Mouse (Mus musculus): ENCODE results near the gene Orai1. TPM values are rescaled to one million over a fixed set of nuclear protein-coding genes. Genes with fewer than 3 reads are reported as not detected.
"Not testable (repeated sequence)": the region's sequence is repeated elsewhere in the genome, so short reads cannot be mapped to it uniquely, and the experiment has no call there.

Orai1 gene
- polyA plus RNA-seq, 1 experiment from 2014 or later: 11.5 TPM

DNA sequence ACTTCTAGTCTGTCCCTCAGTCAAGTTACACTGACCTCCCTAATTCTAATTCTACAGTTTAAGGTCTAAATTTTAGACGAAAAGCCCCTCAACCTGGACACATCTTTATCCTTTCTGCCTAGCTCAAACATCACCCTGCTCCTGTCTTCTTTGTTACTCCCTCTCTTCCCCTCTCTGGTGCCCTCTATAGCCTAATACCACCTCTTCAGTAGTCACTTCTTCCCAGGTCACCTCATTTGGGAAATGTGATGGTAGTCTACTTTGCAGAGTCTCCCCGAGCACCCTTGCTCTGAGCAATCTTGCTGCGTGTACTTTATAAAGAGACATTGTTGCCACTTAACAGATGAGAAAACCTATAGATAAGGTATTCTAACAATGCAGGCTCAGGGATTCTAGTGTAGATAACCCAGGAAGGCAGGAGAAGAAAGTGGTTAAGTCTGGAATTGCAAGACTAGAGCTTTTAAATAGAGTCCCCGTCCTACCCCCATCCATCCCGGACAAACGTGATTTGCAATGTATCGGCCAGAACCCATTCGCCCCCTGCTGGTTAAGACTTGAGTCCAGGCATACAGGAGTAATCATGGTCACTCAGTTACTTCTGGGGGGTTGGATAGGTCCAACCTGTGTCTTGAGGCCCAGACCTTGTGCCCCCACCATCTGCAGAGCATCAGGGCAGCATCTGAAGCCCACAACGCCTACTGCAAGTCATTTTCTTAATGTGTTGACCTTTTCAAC is 30.9 kb downstream of the Orai1 start:
- WGBS: 35% methylated on average over 9 of the region's 9 CpGs
- no peak overlapping the region; the same call in 1 of the 2 replicates for H3K27ac ChIP-seq

DNA sequence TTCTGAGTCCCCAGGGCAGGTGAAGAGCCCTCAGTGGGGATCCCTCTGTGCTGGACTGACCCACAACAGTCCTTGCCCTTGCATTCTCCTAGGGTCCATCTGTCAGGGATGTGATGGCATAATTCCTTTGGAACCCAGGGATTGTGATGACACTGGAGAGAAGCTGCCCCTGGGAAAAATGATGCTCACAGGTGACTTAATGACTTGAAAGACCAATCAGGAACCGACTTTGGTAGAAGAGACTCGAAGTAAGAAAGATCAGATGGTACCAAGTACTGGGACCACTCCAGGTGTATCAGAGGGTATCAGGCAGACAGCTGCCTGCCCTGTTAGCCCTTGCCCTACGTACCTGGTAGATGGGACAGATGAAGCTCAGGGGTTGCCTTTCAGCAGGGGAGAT is 32.0 kb downstream of the Orai1 start, which contains the start of gene Morn3:
TSS of gene Morn3 (minus strand) at position 101 of the 400 bp plus-strand sequence.
- no peak for DNase-seq (ENCODE audit: low spot score)
- Histone ChIP-seq H3K27ac (no peak within 1 kb of the TSS; the same call in 1 of the 2 replicates), H3K27me3 (ENCODE audit: low read depth, poor library complexity, severe bottlenecking) (no peaks in the 10 kb centered on the region), H3K9me3 (replicated peaks) (no peaks in the 10 kb centered on the region), H3K4me3 (no peak within 1 kb of the TSS), H3K4me1 (peaks cover 18% of the 10 kb centered on the region), H3K36me3 (no peaks in the 10 kb centered on the region)
- WGBS: 84% methylated on average over 3 of the region's 3 CpGs

More for the DNA sequence above, 30.9 kb downstream of the Orai1 start:
- Histone ChIP-seq H3K4me3 (no peak overlapping the region), H3K27me3 (ENCODE audit: low read depth, poor library complexity, severe bottlenecking) (no peaks in the 10 kb centered on the region), H3K36me3 (no peaks in the 10 kb centered on the region), H3K4me1 (peaks cover 21% of the 10 kb centered on the region), H3K9me3 (replicated peaks) (no peaks in the 10 kb centered on the region)
- peak; percentile 65 for DNase-seq (ENCODE audit: low spot score)

DNA sequence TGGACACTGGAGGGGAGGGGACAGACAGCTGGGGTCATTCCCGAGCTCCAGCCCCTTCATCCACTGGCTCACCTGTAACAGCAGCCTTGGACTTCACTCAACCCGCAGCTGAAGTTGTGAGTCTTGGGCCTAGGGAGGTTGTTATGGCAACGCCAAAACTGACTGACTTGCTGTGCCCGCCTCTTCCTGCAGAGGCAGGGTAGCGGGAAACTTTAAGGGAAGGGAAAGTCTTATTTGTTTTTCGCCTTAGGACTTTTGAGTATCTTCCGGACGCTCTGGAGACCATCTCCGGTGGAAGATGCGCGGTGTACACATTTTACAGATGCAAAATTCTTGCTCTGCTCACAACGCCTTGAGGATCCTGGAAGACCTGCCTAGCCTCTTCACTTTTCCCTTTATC is 34.4 kb downstream of the Orai1 start:
- Histone ChIP-seq H3K36me3 (no peaks in the 10 kb centered on the region), H3K9me3 (replicated peaks) (no peaks in the 10 kb centered on the region), H3K27me3 (ENCODE audit: low read depth, poor library complexity, severe bottlenecking) (no peaks in the 10 kb centered on the region), H3K4me3 (peak overlapping the region; percentile 39), H3K27ac (peak overlapping the region; percentile 82), H3K4me1 (peaks cover 18% of the 10 kb centered on the region)
- peak; percentile 69 for DNase-seq (ENCODE audit: low spot score)
- WGBS: 4% methylated on average over 12 of the region's 12 CpGs

DNA sequence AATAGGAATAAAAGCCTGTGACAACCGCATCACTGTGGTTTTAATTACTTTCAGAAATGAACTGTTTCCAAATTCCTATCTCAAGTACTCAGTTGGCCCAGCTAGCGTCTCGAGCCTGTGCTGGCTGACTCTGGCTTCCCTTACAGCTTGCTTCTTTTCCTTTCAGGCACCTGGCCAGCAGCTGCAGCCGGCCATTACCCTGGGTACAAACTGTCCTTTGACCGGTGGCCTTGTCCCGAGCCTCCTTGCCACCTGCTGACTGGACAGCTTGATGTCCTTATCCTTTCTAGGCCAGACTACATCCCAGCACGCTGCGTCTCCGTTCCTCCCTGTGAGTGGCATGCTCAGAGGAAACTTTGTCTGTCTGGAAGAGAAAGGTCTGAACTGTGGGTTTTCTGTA is 36.0 kb downstream of the Orai1 start:
- 89% methylated on average over 9 of the region's 9 CpGs for WGBS
- Histone ChIP-seq H3K4me1 (peaks cover 22% of the 10 kb centered on the region), H3K4me3 (no peak overlapping the region), H3K27ac (no peak overlapping the region), H3K36me3 (no peaks in the 10 kb centered on the region), H3K27me3 (ENCODE audit: low read depth, poor library complexity, severe bottlenecking) (no peaks in the 10 kb centered on the region), H3K9me3 (replicated peaks) (no peaks in the 10 kb centered on the region)
- DNase-seq (ENCODE audit: low spot score): no peak

DNA sequence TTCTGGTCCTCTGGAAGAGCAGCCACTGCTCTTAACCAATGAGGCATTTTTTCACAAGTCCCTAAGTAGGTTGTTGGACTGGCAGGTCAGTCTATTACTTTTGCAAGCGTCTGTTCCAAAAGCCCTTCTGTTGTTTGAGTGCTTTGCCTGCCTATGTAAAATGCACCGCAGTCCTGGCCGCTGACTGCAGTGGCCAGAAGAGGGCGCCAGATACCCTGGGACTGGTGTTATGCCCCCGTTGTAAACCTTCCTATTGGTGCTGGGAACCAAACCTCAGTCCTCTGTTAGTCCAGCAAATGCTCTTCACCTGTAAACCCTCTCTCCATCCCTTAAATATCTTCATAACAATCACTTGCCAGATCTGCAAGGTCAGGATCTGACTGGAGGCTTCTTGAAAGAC is 36.9 kb downstream of the Orai1 start:
- Histone ChIP-seq H3K4me1 (peaks cover 16% of the 10 kb centered on the region), H3K9me3 (replicated peaks) (no peaks in the 10 kb centered on the region), H3K36me3 (no peaks in the 10 kb centered on the region), H3K27ac (no peak overlapping the region), H3K4me3 (no peak overlapping the region), H3K27me3 (ENCODE audit: low read depth, poor library complexity, severe bottlenecking) (no peaks in the 10 kb centered on the region)
- DNase-seq (ENCODE audit: low spot score): no peak
- 78% methylated on average over 5 of the region's 5 CpGs for WGBS

DNA sequence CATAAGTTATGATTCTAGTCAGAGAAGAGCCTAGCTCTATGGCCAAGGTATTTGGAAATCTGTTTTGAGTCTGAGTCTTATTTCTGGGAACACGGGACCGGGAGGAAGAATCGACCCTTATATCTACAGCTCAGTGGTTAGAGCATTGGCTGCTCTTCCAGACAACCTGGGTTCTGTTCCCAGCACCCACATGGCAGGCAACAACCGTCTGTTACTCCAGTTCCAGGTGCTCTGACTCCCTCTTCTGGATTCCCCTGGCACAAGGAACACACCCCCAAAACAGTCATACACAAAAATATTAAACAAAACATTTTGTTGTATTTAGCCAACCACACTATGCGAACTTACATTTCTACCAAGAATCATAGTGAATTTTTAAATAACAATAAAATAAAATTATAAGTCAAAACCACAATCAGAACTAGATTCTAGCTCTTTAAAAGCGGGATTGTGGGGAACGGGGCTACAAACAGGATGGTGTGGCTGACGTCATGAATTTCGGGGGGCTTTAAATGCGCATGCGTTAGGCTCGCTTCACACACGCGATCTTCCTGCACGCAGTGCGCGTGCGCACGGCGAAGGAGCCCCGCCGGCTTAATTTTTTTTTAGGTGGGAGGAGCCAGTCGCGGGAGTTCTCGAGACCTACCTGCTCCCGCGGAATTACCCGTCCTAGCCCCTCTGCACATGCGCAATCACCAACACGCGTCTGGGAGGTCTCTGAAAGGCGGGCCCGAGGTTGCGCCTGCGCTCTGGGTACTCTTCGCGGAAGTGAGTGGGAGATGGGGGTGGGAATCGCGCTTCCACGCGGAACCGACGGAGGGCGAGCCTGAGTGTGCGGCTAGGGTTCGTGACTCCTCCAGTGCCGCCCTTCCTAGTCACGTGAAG is 42.7 kb downstream of the Orai1 start:
- no peaks in the 10 kb centered on the region for H3K27me3 ChIP-seq (ENCODE audit: low read depth, poor library complexity, severe bottlenecking)
- peak; percentile 99 for DNase-seq (ENCODE audit: low spot score)
- H3K4me3 ChIP-seq: peak overlapping the region; percentile 54
- 8% methylated on average over 48 of the region's 48 CpGs for WGBS
- H3K36me3 ChIP-seq: no peaks in the 10 kb centered on the region
- H3K27ac ChIP-seq: peak overlapping the region; percentile 86
- H3K4me1 ChIP-seq: peaks cover 26% of the 10 kb centered on the region
- H3K9me3 ChIP-seq (replicated peaks): no peaks in the 10 kb centered on the region

DNA sequence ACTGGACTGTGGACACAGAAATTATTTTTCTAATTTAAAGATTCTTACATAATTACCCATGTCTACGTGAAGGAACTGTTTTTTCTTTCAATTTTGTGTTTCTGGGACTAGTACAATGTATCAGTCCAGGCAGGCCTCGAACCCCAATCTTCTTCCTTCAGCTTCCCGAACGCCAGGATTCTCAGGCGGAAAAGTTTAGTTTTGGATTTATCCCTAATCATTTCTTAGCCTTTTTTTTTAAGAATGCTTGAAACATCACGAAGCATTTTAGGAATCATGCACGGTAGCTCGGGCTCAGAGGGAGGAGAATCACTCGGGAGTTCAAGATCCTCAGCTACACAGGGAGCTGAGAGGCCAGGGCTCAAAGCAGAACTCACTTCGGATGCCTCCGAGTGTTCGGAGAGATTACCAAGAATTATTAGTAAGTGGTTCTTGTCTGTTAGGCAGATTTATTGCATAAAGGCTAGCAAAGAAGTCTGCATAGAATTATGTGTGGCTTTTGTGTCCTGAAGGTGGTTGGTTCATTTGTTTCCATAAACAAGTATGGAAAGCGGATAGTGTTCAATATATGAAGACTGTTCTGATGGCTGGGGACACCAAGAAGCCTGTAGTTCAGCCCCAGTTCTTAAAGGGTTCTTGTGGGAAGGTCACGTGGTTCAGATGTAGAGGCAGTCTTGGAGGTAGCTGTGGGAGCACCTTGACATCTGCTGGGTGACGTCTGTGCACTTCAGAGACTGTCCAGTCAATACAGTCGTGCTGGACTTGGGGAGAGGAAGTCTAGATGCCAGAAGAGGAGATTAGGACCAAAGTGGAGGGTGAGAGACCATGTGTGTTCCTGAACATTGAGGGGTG is 43.6 kb downstream of the Orai1 start:
- Histone ChIP-seq H3K4me3 (peak overlapping the region; percentile 54), H3K4me1 (peaks cover 26% of the 10 kb centered on the region), H3K9me3 (replicated peaks) (no peaks in the 10 kb centered on the region), H3K27me3 (ENCODE audit: low read depth, poor library complexity, severe bottlenecking) (no peaks in the 10 kb centered on the region), H3K27ac (peak overlapping the region; percentile 86), H3K36me3 (no peaks in the 10 kb centered on the region)
- no peak for DNase-seq (ENCODE audit: low spot score)
- 44% methylated on average over 16 of the region's 16 CpGs for WGBS

DNA sequence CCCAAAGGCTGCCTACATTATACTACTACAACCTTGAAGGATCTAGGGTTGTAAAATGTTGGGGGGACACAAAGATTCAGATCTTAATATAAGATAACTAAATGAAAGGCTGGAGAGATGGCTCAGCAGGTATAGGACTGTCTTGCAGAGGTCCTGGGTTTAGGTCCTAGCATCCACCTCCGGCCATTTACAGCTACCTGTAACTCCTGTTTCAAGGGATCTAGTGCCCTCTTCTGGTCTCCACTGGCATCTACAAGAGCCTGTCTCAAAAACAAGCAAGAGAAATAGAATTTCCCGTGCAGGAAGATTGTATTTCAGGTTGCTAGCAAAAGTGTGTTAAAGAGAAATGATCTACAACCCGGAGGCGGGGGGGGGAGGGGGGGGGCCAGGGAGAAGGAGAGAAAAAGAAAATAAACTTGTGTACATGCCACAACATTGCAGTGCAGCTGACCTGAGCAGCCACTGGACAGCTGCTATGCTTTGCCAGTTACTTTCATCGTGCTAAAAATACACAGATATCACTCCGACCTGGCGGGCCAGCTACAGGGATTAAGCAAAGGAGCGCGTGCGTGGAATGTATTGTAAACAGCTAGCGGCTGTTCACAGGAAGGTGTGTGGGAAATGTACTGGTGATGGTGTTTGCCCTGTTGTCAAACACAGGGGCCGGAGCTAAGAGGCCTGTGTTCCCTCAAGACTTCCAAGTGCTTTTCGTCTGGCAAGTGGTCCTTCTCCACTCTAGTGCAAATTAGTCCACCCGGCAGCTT is 45.1 kb downstream of the Orai1 start:
- Histone ChIP-seq H3K4me1 (peaks cover 21% of the 10 kb centered on the region), H3K27ac (peak overlapping the region; percentile 75), H3K9me3 (replicated peaks) (no peaks in the 10 kb centered on the region), H3K4me3 (peak overlapping the region; percentile 8; the same call in 1 of the 2 replicates), H3K27me3 (ENCODE audit: low read depth, poor library complexity, severe bottlenecking) (no peaks in the 10 kb centered on the region), H3K36me3 (no peaks in the 10 kb centered on the region)
- peak; percentile 49 for DNase-seq (ENCODE audit: low spot score)
- 27% methylated on average over 14 of the region's 14 CpGs for WGBS

DNA sequence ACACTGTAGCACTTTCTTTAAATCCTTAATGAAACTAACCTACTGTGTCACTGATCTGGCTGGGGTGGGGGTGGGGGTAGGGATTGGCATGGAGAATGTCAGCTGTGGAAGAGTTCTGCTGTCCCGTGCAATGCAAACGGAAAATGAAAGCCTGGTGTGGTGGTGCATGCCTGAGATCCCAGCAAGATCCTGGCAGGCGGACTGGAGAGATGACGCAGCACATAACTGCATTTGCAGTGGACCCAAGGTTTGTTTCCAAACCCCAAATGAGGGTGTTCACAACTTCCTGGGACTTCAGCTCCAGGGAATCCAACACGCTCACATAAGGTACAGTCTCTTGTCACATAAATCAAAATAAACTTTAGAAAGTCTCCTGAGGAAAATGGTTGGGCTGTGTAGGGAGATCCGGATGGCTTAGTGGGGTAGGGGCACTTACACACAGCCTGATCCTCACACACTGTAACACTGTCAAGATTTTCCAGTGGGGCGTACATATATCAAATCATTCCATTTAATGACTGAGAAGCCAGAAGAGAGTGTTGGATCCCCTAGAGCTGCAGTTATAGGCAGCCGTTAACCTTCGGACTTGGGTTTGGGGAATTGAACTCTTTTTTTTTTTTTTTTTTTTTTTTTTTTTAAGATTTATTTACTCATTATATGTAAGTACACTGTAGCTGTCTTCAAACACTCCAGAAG is 46.0 kb downstream of the Orai1 start:
- no peak for DNase-seq (ENCODE audit: low spot score)
- WGBS: 64% methylated on average over 9 of the region's 9 CpGs
- Histone ChIP-seq H3K4me3 (0 out of 2 replicates have a peak overlapping the region, but pooled peaks have one; percentile 8), H3K36me3 (no peaks in the 10 kb centered on the region), H3K4me1 (peaks cover 21% of the 10 kb centered on the region), H3K27me3 (ENCODE audit: low read depth, poor library complexity, severe bottlenecking) (no peaks in the 10 kb centered on the region), H3K9me3 (replicated peaks) (no peaks in the 10 kb centered on the region), H3K27ac (peak overlapping the region; percentile 62)

DNA sequence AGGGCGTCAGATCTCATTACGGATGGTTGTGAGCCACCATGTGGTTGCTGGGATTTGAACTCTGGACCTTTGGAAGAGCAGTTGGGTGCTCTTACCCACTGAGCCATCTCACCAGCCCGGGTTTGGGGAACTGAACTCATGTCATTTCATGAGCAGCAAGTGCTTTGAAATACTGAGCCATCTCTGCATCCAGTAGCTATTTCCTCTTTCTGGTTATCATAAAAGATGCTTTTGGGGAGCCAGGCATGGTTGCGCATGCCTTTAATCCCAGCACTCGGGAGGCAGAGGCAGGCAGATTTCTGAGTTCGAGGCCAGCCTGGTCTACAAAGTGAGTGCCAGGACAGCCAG is 46.5 kb downstream of the Orai1 start:
- not testable (repeated sequence) for H3K9me3 ChIP-seq (replicated peaks); DNase-seq (ENCODE audit: low spot score); H3K27ac ChIP-seq; H3K36me3 ChIP-seq; H3K4me3 ChIP-seq; H3K27me3 ChIP-seq (ENCODE audit: low read depth, poor library complexity, severe bottlenecking)
- WGBS: 81% methylated on average over 6 of the region's 6 CpGs
- H3K4me1 ChIP-seq: peaks cover 21% of the 10 kb centered on the region

DNA sequence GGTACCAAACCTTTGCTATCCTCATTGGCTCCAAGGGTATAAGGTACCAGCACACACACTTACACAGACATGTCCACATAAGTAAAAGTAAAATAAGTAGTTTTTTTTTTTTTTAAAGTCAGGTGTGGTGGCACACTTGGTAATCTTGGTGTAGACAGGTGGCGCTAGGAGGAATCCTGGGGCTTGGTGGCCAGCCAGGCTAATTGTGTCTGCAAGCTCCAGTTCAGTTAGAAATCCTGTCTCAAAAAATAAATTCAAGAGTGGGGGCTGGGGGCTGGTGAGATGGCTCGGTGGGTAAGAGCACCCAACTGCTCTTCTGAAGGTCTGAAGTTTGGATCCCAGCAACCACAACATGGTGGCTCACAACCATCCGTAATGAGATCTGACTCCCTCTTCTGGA is 48.3 kb downstream of the Orai1 start:
- Histone ChIP-seq H3K27me3 (ENCODE audit: low read depth, poor library complexity, severe bottlenecking) (no peaks in the 10 kb centered on the region), H3K27ac (no peak overlapping the region), H3K9me3 (replicated peaks) (no peaks in the 10 kb centered on the region), H3K4me1 (peaks cover 26% of the 10 kb centered on the region), H3K4me3 (no peak overlapping the region), H3K36me3 (no peaks in the 10 kb centered on the region)
- 88% methylated on average over 3 of the region's 3 CpGs for WGBS
- DNase-seq (ENCODE audit: low spot score): no peak
